Mouse (Mus musculus) left cerebral cortex, adult 8-10 months (tissue): ENCODE results near the gene Eef1a1. TPM values are rescaled to one million over a fixed set of nuclear protein-coding genes. Genes with fewer than 3 reads are reported as not detected.
"Not testable (repeated sequence)": the region's sequence is repeated elsewhere in the genome, so short reads cannot be mapped to it uniquely, and the experiment has no call there.

Experiments used
- DNase-seq, 2 experiments: peaks; one replicate each; pipeline ENCODE4 v3.0.0; 2022; ENCODE audit warnings: low spot score in 2 of 2
- total RNA-seq, 4 experiments: library from RNA; stranded (reverse); gene quantifications; 2 replicates each; pipeline ENCODE4 v1.2.4; 2022

Gene Eef1a1
- total RNA-seq, 4 experiments from 2014 or later, result 2,343 to 2,844 (median 2,594) TPM

DNA sequence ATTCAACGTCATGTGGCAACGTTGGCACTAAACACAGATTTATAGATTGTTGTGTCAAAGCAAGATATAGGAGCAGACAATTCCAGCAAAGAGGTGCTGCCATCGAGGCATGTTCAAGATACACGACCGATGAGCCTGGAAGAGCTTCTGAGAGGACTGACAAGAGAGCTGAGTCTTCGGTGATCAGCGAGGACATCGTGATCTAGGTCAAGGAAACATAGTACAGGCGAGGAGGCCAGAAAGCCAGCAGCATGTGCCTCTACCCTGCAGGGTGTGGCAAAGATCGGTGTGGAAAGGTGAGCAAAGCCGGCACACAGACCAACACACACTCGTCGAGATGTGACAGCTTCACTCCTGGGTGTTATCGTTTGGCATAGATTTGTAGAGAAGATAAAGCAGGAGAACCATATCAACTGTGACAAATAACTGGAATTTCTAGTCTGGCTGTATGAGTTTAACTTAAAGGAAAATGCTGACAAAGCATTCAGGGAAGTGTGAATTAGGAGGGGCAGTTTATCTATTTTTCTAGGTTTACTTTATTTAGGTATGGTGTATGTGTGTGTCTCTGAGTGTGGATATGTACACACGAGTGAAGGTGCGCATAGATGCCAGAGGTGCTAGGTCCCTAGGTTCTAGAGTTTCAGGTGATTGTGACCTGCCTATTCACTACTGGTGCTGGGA, 19.3 kb upstream of the Eef1a1 start:
- no peak for DNase-seq

DNA sequence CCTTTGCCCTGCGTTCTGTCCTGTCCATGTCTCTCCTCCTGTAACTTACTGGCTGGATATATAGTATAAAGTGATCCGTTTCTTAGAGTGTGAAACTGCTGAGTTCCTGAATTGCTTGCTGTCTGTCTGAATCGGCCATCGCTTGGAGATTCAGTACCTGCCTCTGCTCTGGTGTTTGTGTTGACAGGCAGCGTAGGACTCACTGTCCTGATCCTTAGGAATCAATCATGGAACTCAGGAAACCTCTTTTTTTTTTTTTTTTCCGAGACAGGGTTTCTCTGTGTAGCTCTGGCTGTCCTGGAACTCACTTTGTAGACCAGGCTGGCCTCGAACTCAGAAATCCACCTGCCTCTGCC, 17.7 kb upstream of the Eef1a1 start:
- DNase-seq, result no peak

DNA sequence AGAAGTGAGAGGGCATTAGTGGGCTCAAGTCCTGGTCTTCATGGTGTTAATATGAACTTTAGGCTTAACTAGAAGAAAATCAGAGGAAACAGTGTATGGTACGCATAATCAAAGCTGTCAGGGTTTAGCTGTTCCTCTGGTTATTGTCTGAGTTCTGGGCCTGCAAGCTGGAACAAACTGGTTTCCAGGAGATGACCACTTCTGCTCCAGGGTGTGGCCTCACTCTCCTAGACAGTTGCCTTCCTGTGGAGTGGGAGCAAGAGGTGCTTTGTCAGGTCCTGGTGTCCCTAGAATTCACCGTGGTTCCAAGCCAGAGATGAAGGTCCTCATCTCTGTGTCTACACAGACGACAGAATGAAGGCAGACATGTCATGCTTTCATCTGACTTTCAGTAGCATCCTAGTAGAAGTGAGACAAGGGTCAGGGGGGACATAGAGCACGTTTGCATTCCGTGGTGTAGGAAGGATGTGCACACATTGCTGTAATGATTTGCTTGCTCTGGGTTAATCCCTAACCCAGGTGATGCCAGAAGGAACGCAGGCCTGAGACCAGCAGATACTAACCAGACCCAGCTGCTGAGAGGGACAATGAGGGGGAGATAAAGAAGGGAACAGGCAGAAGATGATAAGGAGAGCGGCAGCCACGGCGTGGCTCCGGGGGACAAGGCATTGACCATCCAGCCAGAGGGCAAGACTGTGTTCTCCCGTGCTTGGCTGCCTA, 17.2 kb upstream of the Eef1a1 start:
- DNase-seq, result no peak

DNA sequence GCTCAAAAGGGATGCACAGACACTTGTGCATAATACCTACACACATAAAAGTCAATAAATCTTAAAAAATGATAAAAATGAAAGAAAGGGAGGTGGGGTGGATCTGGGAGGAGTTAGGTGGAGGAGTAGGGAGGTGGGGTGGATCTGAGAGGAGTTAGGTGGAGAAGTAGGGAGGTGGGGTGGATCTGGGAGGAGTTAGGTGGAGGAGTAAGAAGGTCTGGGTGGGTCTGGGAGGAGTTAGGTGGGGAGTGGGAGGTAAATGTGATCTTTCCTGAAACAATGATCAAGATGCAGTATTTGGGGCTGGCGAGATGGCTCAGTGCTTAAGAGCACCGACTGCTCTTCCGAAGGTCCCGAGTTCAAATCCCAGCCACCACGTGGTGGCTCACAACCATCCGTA, 16.3 kb upstream of the Eef1a1 start:
- no peak for DNase-seq

GRCm38 (mm10) chr9:78504679-78505078, 15.7 kb upstream of the Eef1a1 start:
- DNase-seq, result no peak

DNA sequence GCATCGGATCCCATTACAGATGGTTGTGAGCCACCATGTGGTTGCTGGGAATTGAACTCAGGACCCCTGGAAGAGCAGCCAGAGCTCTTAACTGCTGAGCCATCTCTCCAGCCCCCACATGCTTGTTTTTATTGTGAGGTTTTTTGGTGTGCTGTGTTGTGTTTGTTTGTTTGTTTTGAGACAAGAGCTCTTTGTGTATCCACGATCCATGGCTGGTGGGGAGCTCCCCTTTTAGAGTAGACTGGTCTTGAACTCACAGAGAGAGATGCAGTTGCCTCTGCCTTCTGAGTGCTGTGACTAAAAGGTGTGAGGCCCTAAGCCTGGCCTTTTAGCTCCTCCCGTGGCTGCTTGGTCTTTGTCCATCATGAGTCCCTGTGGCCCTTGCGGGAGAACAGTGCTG, 15.2 kb upstream of the Eef1a1 start:
- DNase-seq, result no peak

- no peak for DNase-seq
Observed at GRCm38 (mm10) chr9:78503223-78504079, 14.5 kb upstream of the Eef1a1 start.

- no peak for DNase-seq
Observed at GRCm38 (mm10) chr9:78501284-78501683, 12.3 kb upstream of the Eef1a1 start.

- DNase-seq, result no peak
Observed at GRCm38 (mm10) chr9:78500386-78500785, 11.4 kb upstream of the Eef1a1 start.

DNA sequence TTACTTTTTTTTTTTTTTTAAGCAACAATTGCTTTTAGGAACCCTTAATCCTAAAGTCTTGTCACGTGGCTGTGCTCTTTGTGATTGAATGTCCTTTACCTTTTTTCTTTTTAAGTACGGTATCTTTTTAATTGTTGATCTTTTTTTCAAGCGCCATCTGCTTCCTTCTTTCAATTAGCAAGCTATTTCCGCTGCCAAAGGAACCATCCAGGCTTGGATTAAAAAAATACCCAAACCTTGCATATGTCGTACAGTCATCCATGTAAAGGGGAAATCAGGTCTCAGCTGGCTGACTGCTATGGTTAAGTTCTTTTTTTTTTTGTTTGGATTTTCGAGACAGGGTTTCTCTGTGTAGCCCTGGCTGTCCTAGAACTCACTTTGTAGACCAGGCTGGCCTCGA, 4.2 kb upstream of the Eef1a1 start:
- DNase-seq, result no peak

DNA sequence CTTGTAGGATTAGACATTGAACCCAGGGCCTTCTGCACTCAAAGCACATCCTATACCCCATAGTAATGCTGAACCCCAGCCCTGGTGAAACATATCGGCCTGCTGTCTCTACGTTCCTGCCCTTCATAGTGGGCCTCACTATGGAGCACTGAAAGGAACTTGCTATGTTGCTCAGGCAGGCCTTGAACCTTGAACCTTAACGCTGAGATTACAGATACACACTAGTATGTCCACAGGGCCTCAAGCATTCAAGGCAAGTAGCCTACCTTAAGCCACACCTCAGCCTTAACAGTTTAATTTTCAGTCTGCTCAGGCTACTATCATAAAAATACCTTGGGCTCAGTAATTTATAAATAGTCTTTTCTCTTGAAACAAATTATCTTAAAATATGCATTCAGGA, 3.3 kb upstream of the Eef1a1 start:
- DNase-seq, result no peak

DNA sequence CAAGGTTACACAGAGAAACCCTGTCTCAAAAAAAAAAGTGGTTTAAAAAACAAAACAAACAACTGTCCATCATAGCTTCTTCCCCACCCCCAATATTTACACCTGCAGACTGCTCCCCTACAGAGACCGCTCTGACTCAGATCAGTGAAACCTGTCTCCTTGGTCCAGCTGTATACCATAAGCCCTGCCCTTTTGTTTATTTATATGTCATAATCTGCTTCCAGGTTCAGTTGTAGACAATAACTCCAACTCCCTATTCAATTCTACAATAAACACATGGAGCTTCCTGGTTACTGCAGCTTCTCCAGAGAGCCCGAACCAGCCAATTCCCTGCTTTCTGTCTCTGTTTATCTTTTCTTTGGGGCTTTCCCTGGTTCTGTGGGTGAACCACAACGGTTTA, 2.2 kb upstream of the Eef1a1 start:
- no peak for DNase-seq

DNA sequence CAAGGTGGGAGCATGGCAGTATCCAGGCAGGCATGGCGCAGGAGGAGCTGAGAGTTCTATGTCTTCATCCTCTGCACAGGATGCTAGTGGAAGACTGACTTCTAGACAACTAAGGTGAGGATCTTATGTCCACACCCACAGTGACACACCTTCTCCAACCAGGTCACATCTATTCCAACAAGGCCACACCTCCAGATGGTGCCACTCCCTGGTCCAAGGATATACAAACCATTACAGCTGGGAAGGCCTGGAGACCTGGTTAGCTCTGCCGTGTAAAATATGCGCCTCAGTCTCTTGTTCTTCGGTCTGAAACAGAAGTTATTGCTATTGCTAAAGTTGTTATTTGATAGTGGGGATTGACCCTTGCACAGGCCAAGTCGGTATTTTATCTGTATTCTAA, 930 bp downstream of the Eef1a1 start:
- not testable (repeated sequence) for DNase-seq

DNA sequence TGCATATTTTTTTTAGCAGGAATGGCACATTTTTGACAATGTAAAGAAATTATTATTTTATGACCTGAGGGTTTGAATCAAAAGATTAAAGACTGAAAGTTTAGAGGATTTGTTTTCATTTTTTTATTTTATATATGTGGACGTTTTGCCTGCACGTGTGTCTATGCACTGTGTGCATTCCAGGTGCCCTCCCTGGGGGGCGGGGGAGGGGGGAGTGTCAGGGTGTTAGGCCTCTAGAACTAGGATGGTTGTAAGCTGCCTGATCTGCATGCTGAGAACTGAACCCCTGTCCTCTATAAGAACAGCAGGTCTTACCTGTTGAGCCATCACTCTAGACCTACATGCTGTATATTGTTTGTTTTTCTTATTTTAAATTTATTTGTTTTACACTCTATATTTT, 4.3 kb downstream of the Eef1a1 start:
- DNase-seq, result no peak

DNA sequence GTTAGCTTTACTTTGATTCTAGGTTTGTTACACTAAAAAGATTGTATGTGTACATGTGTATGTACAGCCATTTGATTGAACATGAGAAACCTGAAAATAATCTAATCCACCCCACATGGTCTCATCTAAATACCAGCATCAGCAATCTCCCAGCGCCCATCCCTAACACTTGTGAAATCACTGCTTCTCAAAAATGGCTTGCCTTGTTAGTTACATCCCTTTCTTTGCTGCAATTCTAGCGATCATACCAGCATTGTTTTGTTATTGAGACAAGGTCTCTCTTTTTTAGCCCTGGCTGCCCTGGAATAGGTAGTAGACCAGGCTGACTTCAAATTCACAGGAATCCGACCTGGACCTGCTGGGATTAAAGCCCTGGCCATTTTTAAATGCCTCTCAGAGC, 6.6 kb downstream of the Eef1a1 start:
- no peak for DNase-seq

DNA sequence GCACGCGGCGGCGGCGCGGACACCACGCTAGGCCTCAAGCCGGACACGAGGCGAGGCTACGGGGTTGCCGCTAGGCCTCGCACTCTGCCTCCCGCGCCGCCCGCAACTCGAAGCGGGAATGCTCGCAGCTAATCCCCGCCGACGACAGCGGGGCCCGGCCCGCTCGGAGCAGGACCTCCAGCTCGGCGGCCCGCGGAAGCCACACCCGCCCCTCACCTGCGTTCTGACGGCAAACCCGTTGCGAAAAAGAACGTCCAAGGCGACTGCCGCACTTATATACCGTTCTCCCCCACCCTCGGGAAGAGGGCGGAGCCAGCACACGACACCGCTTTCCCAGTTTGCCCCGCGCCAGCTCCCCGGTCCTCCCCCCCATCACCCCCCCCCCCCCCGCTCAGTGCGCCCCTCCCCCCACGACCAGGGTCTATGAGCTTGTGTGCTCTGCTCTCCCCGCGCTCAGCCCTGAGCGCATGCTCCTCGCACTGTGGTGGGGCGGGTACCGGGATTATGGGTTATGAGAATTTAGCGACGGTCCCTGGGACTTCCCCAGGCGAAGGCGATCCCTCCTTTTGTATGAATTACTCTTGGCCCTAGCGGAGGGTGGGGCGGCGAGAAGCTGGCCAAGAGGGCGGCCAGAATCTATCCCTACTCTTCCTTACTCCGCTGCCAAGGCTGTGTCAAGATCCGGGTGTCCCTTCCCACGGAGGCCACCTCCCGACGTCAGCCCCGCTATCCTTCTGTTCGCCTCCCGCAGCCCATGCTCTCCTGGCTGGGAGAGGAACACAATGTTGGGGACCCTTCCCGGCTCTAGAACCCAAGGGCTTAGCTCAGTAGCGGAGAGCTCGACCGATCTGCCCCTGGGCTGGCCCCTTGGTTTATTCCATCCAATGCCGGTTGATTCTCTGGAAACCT, 7.3 kb downstream of the Eef1a1 start:
- peak; percentile 97 for DNase-seq

- peak; percentile 59 to 76 for DNase-seq
Observed at GRCm38 (mm10) chr9:78480706-78481358, 8.1 kb downstream of the Eef1a1 start.

GRCm38 (mm10) chr9:78480227-78480626, 8.7 kb downstream of the Eef1a1 start:
- DNase-seq, result not testable (repeated sequence)

DNA sequence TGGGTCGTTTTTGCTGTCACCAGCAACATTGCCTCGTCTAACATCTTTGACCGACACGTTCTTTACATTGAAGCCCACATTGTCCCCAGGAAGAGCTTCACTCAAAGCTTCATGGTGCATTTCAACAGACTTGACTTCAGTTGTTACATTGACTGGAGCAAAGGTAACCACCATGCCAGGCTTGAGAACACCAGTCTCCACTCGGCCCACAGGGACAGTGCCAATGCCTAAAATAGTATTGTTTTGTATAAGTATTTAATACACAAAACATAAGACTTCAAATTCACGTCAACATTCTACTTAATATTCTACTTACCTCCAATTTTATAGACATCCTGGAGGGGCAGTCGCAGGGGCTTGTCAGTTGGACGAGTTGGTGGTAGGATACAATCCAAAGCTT, 9.6 kb downstream of the Eef1a1 start:
- not testable (repeated sequence) for DNase-seq

DNA sequence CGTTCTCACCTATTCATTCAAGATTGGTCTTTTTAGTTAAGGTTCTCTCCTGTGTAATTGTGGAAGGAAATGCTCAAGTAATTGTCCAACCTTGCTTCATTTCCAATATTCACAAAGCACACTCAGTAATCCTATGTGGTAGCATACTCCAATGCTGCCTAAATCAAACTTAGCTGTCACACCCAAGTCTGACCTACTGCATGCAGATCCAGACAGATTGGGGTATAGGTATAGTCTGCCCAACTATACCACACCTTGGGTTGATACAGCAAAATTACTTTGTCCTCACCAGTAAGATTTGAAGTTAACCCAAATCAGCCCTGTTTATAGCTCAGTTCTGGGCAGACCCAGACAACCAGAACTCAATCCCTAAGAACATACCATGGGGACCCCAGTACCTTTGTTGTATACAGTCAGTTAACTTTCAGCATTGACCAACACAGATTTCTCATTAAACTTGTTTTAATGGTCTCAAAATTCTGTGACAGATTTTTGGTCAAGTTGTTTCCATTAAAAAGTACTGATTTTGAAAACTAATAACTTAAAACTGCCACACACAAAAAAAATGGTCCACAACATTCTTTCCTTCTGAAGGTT, 10.8 kb downstream of the Eef1a1 start:
- DNase-seq, result not testable (repeated sequence)
